Mouse (Mus musculus): ENCODE results near the gene Tpgs1.

The Tpgs1 gene

GRCm38 (mm10) chr10:79668076-79668475 lies 1.1 kb upstream of the Tpgs1 start:
- no peak for DNase-seq (ENCODE audit: low read depth, low spot score)

GRCm38 (mm10) chr10:79669576-79670057 lies 448 bp downstream of the Tpgs1 start:
- DNase-seq (ENCODE audit: low read depth, low spot score) = peak; percentile 69

GRCm38 (mm10) chr10:79670071-79670888 lies 1.1 kb downstream of the Tpgs1 start:
- no peak for DNase-seq (ENCODE audit: low read depth, low spot score)

- no peak for DNase-seq (ENCODE audit: low read depth, low spot score)
Measured at GRCm38 (mm10) chr10:79671396-79672087, 2.4 kb downstream of the Tpgs1 start.

GRCm38 (mm10) chr10:79672088-79672455 lies 2.9 kb downstream of the Tpgs1 start:
- DNase-seq (ENCODE audit: low read depth, low spot score) = no peak

GRCm38 (mm10) chr10:79673054-79673453 lies 3.9 kb downstream of the Tpgs1 start:
- no peak for DNase-seq (ENCODE audit: low read depth, low spot score)

- DNase-seq (ENCODE audit: low read depth, low spot score) = no peak
Measured at GRCm38 (mm10) chr10:79675346-79676035, 6.3 kb downstream of the Tpgs1 start.

GRCm38 (mm10) chr10:79680606-79681495 lies 11.7 kb downstream of the Tpgs1 start:
- DNase-seq (ENCODE audit: low read depth, low spot score) = no peak

GRCm38 (mm10) chr10:79681591-79682245 lies 12.5 kb downstream of the Tpgs1 start, which contains the start of gene Cdc34:
Cdc34 (plus strand) TSS chr10:79682195.
- peak; percentile 99 for DNase-seq (ENCODE audit: low read depth, low spot score)

- DNase-seq (ENCODE audit: low read depth, low spot score) = no peak
Measured at GRCm38 (mm10) chr10:79682551-79682915, 13.4 kb downstream of the Tpgs1 start.

GRCm38 (mm10) chr10:79682916-79683582 lies 13.9 kb downstream of the Tpgs1 start:
- DNase-seq (ENCODE audit: low read depth, low spot score) = no peak

- no peak for DNase-seq (ENCODE audit: low read depth, low spot score)
Measured at GRCm38 (mm10) chr10:79683726-79684640, 14.8 kb downstream of the Tpgs1 start.

- DNase-seq (ENCODE audit: low read depth, low spot score) = no peak
Measured at GRCm38 (mm10) chr10:79684770-79685600, 15.8 kb downstream of the Tpgs1 start.

- no peak for DNase-seq (ENCODE audit: low read depth, low spot score)
Measured at GRCm38 (mm10) chr10:79686219-79686618, 17.1 kb downstream of the Tpgs1 start.

- DNase-seq (ENCODE audit: low read depth, low spot score) = no peak
Measured at GRCm38 (mm10) chr10:79686691-79687090, 17.5 kb downstream of the Tpgs1 start.

- DNase-seq (ENCODE audit: low read depth, low spot score) = no peak
Measured at GRCm38 (mm10) chr10:79687513-79687912, 18.3 kb downstream of the Tpgs1 start.

GRCm38 (mm10) chr10:79688720-79689119 lies 19.6 kb downstream of the Tpgs1 start, which contains the start of gene Gzmm:
Gzmm (plus strand) TSS chr10:79689020.
- no peak for DNase-seq (ENCODE audit: low read depth, low spot score)

- no peak for DNase-seq (ENCODE audit: low read depth, low spot score)
Measured at GRCm38 (mm10) chr10:79689178-79689577, 20.0 kb downstream of the Tpgs1 start.
